Mouse (Mus musculus): ENCODE data around the gene Madcam1. TPM values are rescaled to one million over a fixed set of nuclear protein-coding genes. Genes with fewer than 3 reads are reported as not detected.

Madcam1 gene
- total RNA-seq, 1 experiment from 2014 or later, result not detected

Other genes starting within 250 kb of the Madcam1 start
- gene Vmn2r83, start 195.8 kb upstream of the Madcam1 start, total RNA-seq (2017), result not detected in 3 replicates
- gene Plpp2, start 130.8 kb upstream of the Madcam1 start, total RNA-seq (2017), result 3.1 to 4.3 TPM (median 3.3 TPM) in 3 replicates
- gene Mier2, start 109.4 kb upstream of the Madcam1 start, total RNA-seq (2017), result 10.0 to 20.6 TPM (median 14.6 TPM) in 3 replicates
- not detected in 3 replicates for gene Theg, start 77.2 kb upstream of the Madcam1 start, total RNA-seq (2017)
- not detected in 3 replicates for gene C2cd4c, start 50.5 kb upstream of the Madcam1 start, total RNA-seq (2017)
- gene Shc2, start 26.6 kb upstream of the Madcam1 start, total RNA-seq (2017), result not detected in 3 replicates
- not detected in 3 replicates for gene Odf3l2, start 18.8 kb upstream of the Madcam1 start, total RNA-seq (2017)
- 8.9 to 28.4 TPM (median 25.4 TPM) in 3 replicates for gene Tpgs1, start 4.8 kb downstream of the Madcam1 start, total RNA-seq (2017)
- gene Cdc34, start 17.6 kb downstream of the Madcam1 start, total RNA-seq (2017), result 76.0 to 109 TPM (median 89.7 TPM) in 3 replicates
- gene Gzmm, start 24.5 kb downstream of the Madcam1 start, total RNA-seq (2017), result 0.29 to 17.0 TPM (median 3.0 TPM) in 3 replicates
- gene Bsg, start 39.9 kb downstream of the Madcam1 start, total RNA-seq (2017), result 158 to 185 TPM (median 179 TPM) in 3 replicates
- gene Hcn2, start 52.1 kb downstream of the Madcam1 start, total RNA-seq (2017), result not detected in 3 replicates
- gene Polrmt, start 82.0 kb downstream of the Madcam1 start, total RNA-seq (2017), result 8.3 to 15.9 TPM (median 10.4 TPM) in 3 replicates
- not detected in 3 replicates for gene Fgf22, start 90.5 kb downstream of the Madcam1 start, total RNA-seq (2017)
- gene Rnf126, start 102.4 kb downstream of the Madcam1 start, total RNA-seq (2017), result 3.5 to 18.0 TPM (median 8.8 TPM) in 3 replicates
- gene Fstl3, start 112.7 kb downstream of the Madcam1 start, total RNA-seq (2017), result 1.3 to 3.3 TPM (median 2.0 TPM) in 3 replicates
- 0.21 to 2.1 TPM in 2 of 3 replicates, not detected in the other for gene Prss57, start 126.4 kb downstream of the Madcam1 start, total RNA-seq (2017)
- 21.3 to 30.9 TPM (median 27.0 TPM) in 3 replicates for gene Palm, start 129.0 kb downstream of the Madcam1 start, total RNA-seq (2017)
- gene Misp, start 156.4 kb downstream of the Madcam1 start, total RNA-seq (2017), result not detected in 3 replicates
- 55.7 to 124 TPM (median 78.8 TPM) in 3 replicates for gene Ptbp1, start 189.9 kb downstream of the Madcam1 start, total RNA-seq (2017)
- not detected in 3 replicates for gene Prtn3, start 209.9 kb downstream of the Madcam1 start, total RNA-seq (2017)
- 0.95 TPM in 1 of 3 replicates, not detected in the others for gene Plppr3, start 210.1 kb downstream of the Madcam1 start, total RNA-seq (2017)
- gene Elane, start 221.7 kb downstream of the Madcam1 start, total RNA-seq (2017), result not detected in 3 replicates
- gene Cfd, start 226.3 kb downstream of the Madcam1 start, total RNA-seq (2017), result not detected in 3 replicates
- 13.3 to 16.8 TPM (median 13.3 TPM) in 3 replicates for gene Med16, start 244.4 kb downstream of the Madcam1 start, total RNA-seq (2017)
- gene Gm26602, start 246.3 kb downstream of the Madcam1 start, total RNA-seq (2017), result not detected in 3 replicates

All from monocyte, adult 5-6 weeks (primary cell).